Mouse (Mus musculus): ENCODE results near the gene Khk.
"Not testable (repeated sequence)": the region's sequence is repeated elsewhere in the genome, so short reads cannot be mapped to it uniquely, and the experiment has no call there.

Gene Khk

GRCm38 (mm10) chr5:30921256-30922033 lies at the start of gene Khk:
TSS of gene Khk (plus strand) at chr5:30921431.
- peak; percentile 93 for DNase-seq

- DNase-seq = no peak
Observed at GRCm38 (mm10) chr5:30872574-30872973, 48.7 kb upstream of the Khk start.

- no peak for DNase-seq
Observed at GRCm38 (mm10) chr5:30874365-30874764, 46.9 kb upstream of the Khk start.

GRCm38 (mm10) chr5:30878616-30879015 lies 42.6 kb upstream of the Khk start:
- DNase-seq = no peak

- DNase-seq = no peak
Observed at GRCm38 (mm10) chr5:30879347-30879943, 41.8 kb upstream of the Khk start.

GRCm38 (mm10) chr5:30881839-30882238 lies 39.4 kb upstream of the Khk start:
- not testable (repeated sequence) for DNase-seq

- DNase-seq = no peak
Observed at GRCm38 (mm10) chr5:30886209-30886608, 35.0 kb upstream of the Khk start.

GRCm38 (mm10) chr5:30886731-30887130 lies 34.5 kb upstream of the Khk start:
- DNase-seq = no peak

- DNase-seq = peak; percentile 79
Observed at GRCm38 (mm10) chr5:30887331-30887761, 33.9 kb upstream of the Khk start.

- DNase-seq = peak; percentile 93
Observed at GRCm38 (mm10) chr5:30887858-30888336, 33.3 kb upstream of the Khk start.

- peak; percentile 97 for DNase-seq
Observed at GRCm38 (mm10) chr5:30888337-30889087, 32.7 kb upstream of the Khk start, which contains the start of gene Agbl5. TSS of gene Agbl5 (plus strand) at chr5:30888694.

GRCm38 (mm10) chr5:30889088-30889754 lies 32.0 kb upstream of the Khk start:
- no peak for DNase-seq

- DNase-seq = no peak
Observed at GRCm38 (mm10) chr5:30890375-30890774, 30.9 kb upstream of the Khk start.

- peak; percentile 28 for DNase-seq
Observed at GRCm38 (mm10) chr5:30901860-30902259, 19.4 kb upstream of the Khk start.

- DNase-seq = peak; percentile 97
Observed at GRCm38 (mm10) chr5:30907413-30908059, 13.7 kb upstream of the Khk start, which contains the start of gene Ost4. TSS of gene Ost4 (minus strand) at chr5:30907788.

- DNase-seq = peak; percentile 56
Observed at GRCm38 (mm10) chr5:30908426-30909299, 12.6 kb upstream of the Khk start.

GRCm38 (mm10) chr5:30909300-30909659 lies 12.0 kb upstream of the Khk start:
- DNase-seq = peak; percentile 83

- no peak for DNase-seq
Observed at GRCm38 (mm10) chr5:30909863-30910262, 11.4 kb upstream of the Khk start.

- no peak for DNase-seq
Observed at GRCm38 (mm10) chr5:30910481-30910880, 10.8 kb upstream of the Khk start.

- DNase-seq = no peak
Observed at GRCm38 (mm10) chr5:30912156-30912555, 9.1 kb upstream of the Khk start.

All from kidney, adult 11 months (tissue).